Mouse (Mus musculus) heart, embryonic 16.5 days (tissue): ENCODE results near the gene Srsf7. TPM values are rescaled to one million over a fixed set of nuclear protein-coding genes. Genes with fewer than 3 reads are reported as not detected.
"Not testable (repeated sequence)": the region's sequence is repeated elsewhere in the genome, so short reads cannot be mapped to it uniquely, and the experiment has no call there.

Experiments used
- ATAC-seq: fragments of 200-750 bp; cut with Nextera tagmentation; replicated peaks from 2 replicates; pipeline ENCODE4 v1.8.0; 2017; ENCODE audit warnings: moderate number of reproducible peaks; ENCODE audit not compliant: insufficient read depth, low FRiP score; ENCODE audit errors: extremely low read depth
- H3K27ac ChIP-seq: fragments of 300-500 bp; sonication (generic); 2 replicates; pipeline ENCODE4 v1.5.1; 2014; ENCODE audit warnings: mild to moderate bottlenecking, low read length, control low read depth, moderate library complexity
- H3K27me3 ChIP-seq: fragments of 300-500 bp; sonication (generic); 2 replicates; pipeline ENCODE4 v1.6.1; 2014; ENCODE audit warnings: low read length, mixed read lengths; ENCODE audit not compliant: control insufficient read depth, insufficient read depth
- H3K36me3 ChIP-seq: fragments of 300-500 bp; sonication (generic); 2 replicates; pipeline ENCODE4 v1.6.1; 2014; ENCODE audit not compliant: control insufficient read depth, insufficient read depth
- H3K4me1 ChIP-seq: fragments of 300-500 bp; sonication (generic); 2 replicates; pipeline ENCODE4 v1.6.1; 2014; ENCODE audit warnings: low read length, mixed read lengths; ENCODE audit not compliant: control insufficient read depth, insufficient read depth
- H3K4me2 ChIP-seq: fragments of 300-500 bp; sonication (generic); 2 replicates; pipeline ENCODE4 v1.6.1; 2014; ENCODE audit warnings: low read depth, mild to moderate bottlenecking, control low read depth, low read length
- H3K4me3 ChIP-seq: fragments of 300-500 bp; sonication (generic); 2 replicates; pipeline ENCODE4 v1.5.1; 2014; ENCODE audit warnings: mild to moderate bottlenecking, control low read depth, low read length
- H3K9ac ChIP-seq: fragments of 300-500 bp; sonication (generic); 2 replicates; pipeline ENCODE4 v1.6.1; 2014; ENCODE audit warnings: low read length, control low read depth
- H3K9me3 ChIP-seq: fragments of 300-500 bp; sonication (generic); replicated peaks from 2 replicates; pipeline ENCODE4 v1.6.1; 2016; ENCODE audit warnings: low read length; ENCODE audit not compliant: control insufficient read depth
- WGBS: fragments of 180-500 bp; shearing (Covaris S2); extraction: QIAGEN DNeasy Blood & Tissue Kit; methylation state at CpG from one replicate; pipeline ENCODE4 v1.1.7; 2014; 5-methylcytosine and 5-hydroxymethylcytosine counted together
- polyA plus RNA-seq: library from polyadenylated mRNA; unstranded; fragments of >200 nt; fragmentation: Nextera tagmentation; extraction: Ambion mirVana; gene quantifications from 2 replicates; pipeline ENCODE4 v1.2.1, GENCODE M21; 2015

The Srsf7 gene
- polyA plus RNA-seq, 1 experiment from 2014 or later, result 311 TPM

GRCm38 (mm10) chr17:80178846-80179245 lies 28.3 kb downstream of the Srsf7 start:
- ATAC-seq, H3K4me1 ChIP-seq, H3K9me3 ChIP-seq, H3K4me2 ChIP-seq, H3K36me3 ChIP-seq, H3K4me3 ChIP-seq, H3K9ac ChIP-seq, H3K27ac ChIP-seq, H3K27me3 ChIP-seq: not testable (repeated sequence)
- WGBS, result 97% methylated on average over 3 of the region's 3 CpGs

DNA sequence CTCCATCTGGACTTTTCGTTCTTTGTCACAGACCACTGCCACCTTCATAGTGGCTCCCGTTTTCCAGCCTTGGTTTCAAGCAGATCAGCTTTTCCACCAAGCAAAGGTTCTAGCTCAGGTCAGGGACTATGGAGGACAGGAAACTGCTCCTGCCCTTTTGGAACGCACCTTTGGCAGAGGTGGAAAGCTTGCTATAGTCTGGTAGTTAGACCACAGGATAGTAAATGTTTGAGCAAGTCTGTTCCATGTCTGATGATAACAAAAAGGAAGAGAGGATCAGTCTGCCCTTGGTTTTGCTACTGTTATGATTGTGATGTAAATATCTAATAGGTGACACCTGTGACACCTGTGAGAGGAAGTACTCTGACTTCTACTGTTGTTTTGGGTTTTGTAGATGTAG lies 31.1 kb downstream of the Srsf7 start:
- no peak for ATAC-seq
- 86% methylated on average over 3 of the region's 3 CpGs for WGBS
- H3K4me3 ChIP-seq, result no peak overlapping the region
- H3K27ac ChIP-seq, result no peak overlapping the region
- no peaks in the 10 kb centered on the region for H3K27me3 ChIP-seq
- H3K9ac ChIP-seq, result no peak overlapping the region
- H3K9me3 ChIP-seq, result no peaks in the 10 kb centered on the region
- no peaks in the 10 kb centered on the region for H3K4me1 ChIP-seq
- no peaks in the 10 kb centered on the region for H3K36me3 ChIP-seq
- no peak overlapping the region for H3K4me2 ChIP-seq

GRCm38 (mm10) chr17:80175386-80175739 lies 31.7 kb downstream of the Srsf7 start:
- Histone ChIP-seq H3K4me3 (no peak overlapping the region), H3K36me3 (no peaks in the 10 kb centered on the region), H3K27me3 (no peaks in the 10 kb centered on the region), H3K9ac (no peak overlapping the region), H3K9me3 (no peaks in the 10 kb centered on the region), H3K4me1 (no peaks in the 10 kb centered on the region), H3K27ac (no peak overlapping the region), H3K4me2 (no peak overlapping the region)
- 76% methylated on average over 4 of the region's 4 CpGs for WGBS
- ATAC-seq, result no peak

DNA sequence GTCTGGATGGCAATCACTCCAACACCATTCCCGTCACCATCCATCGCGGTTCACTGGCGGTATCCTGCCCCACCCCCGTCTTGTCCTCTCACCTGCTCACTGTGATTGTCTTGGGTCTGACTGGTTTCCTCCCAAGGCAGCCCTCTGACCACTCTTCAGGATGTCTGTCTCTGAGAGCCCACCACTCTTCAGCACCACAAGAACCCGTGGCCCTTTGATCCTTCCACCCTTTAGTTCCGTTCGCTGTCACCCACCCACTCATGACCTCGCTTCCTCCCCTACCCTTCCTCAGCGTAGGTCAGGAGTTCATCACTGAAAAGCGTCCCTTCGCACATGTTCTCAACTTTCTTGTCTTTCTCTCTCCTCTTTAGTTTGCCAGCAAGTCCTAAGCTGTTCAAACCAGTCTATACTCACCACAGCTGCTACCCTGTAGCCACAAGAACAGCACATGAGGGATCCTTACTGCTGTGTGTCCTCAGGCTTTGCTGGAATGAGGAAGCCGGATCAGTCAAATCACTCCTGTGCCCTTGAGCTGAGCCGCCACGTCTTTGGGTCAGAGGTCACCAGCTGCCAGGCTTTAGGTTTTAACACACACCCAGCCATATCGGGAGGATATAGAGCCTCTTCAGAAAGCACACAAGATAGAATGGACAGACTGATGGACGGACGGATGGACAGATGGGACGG lies 32.3 kb downstream of the Srsf7 start:
- Histone ChIP-seq H3K4me1 (no peaks in the 10 kb centered on the region), H3K9ac (no peak overlapping the region), H3K9me3 (no peaks in the 10 kb centered on the region), H3K27me3 (no peaks in the 10 kb centered on the region), H3K36me3 (no peaks in the 10 kb centered on the region), H3K27ac (no peak overlapping the region), H3K4me3 (no peak overlapping the region), H3K4me2 (no peak overlapping the region)
- ATAC-seq, result no peak; the same call in 1 of the 2 replicates
- 56% methylated on average over 19 of the region's 19 CpGs for WGBS

DNA sequence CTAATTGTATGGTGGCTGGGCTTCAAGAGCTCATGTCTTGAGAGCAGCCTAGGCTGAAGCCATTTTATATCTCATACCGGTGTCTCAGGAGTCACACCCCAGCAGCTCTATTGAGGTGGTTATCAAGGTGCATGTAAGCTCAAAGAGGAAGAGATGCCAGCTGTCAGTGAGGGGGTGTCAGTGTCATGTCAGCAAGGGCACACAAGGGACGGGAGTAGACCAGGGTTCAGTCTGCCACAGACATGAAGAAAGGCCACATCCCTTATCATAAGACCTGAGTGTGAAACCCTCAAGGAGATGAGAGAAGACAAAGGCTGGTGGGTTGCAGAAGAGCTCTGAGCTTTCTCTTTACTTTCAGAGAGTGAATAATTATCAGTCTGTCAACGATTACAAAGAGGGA lies 33.0 kb downstream of the Srsf7 start:
- H3K27me3 ChIP-seq, result no peaks in the 10 kb centered on the region
- no peak overlapping the region for H3K4me3 ChIP-seq
- no peaks in the 10 kb centered on the region for H3K36me3 ChIP-seq
- no peak overlapping the region for H3K4me2 ChIP-seq
- H3K9me3 ChIP-seq, result no peaks in the 10 kb centered on the region
- 0 out of 2 replicates have a peak, but pooled peaks have one; percentile 21 for ATAC-seq
- no peak overlapping the region for H3K9ac ChIP-seq
- H3K27ac ChIP-seq, result no peak overlapping the region
- 53% methylated on average over 3 of the region's 3 CpGs for WGBS
- no peaks in the 10 kb centered on the region for H3K4me1 ChIP-seq

DNA sequence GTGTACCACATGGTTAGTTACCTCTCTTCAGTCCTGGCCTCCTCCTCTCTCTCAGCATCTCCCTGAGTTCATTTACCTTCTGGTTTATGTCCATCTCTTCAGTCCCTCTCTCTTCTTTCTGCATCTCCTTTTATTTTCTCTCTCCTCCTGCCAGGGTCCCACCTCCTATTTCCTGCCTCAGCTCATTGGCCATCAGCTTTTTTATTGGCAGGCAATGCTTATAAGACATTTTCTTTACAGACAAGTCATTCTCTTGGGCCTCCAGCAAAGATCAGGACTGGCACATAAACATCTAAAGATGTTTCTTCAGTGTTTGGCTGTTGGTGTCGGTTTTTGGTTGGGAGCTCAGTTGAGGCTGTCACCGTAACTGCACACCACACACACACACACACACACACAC lies 33.4 kb downstream of the Srsf7 start:
- H3K4me3 ChIP-seq, result no peak overlapping the region
- H3K9me3 ChIP-seq, result no peaks in the 10 kb centered on the region
- H3K4me1 ChIP-seq, result peaks cover under 1% of the 10 kb centered on the region; the same call in 1 of the 2 replicates
- H3K4me2 ChIP-seq, result no peak overlapping the region
- no peak overlapping the region for H3K27ac ChIP-seq
- H3K27me3 ChIP-seq, result no peaks in the 10 kb centered on the region
- no peaks in the 10 kb centered on the region for H3K36me3 ChIP-seq
- ATAC-seq, result no peak
- WGBS, result 74% methylated on average over 2 of the region's 2 CpGs
- no peak overlapping the region for H3K9ac ChIP-seq

DNA sequence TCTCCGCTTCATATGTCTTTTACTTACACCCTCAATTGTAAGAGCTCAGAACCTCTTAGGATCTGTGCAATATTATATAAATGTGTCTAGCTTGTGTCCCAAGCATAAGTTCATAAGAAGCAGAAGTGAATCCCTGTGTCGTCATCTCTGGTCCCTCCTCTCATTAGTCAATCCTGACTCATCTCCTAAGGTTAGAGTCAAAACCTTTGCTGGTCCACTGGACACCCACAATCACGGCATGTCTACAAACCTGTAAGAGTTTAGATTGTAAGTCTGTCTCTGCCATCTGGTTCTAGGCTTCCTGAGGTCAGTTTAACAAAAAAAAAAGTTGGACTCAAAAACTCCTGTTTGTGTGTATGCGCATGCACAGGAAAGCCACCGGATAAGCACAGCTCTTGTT lies 34.3 kb downstream of the Srsf7 start:
- WGBS, result 74% methylated on average over 5 of the region's 5 CpGs

DNA sequence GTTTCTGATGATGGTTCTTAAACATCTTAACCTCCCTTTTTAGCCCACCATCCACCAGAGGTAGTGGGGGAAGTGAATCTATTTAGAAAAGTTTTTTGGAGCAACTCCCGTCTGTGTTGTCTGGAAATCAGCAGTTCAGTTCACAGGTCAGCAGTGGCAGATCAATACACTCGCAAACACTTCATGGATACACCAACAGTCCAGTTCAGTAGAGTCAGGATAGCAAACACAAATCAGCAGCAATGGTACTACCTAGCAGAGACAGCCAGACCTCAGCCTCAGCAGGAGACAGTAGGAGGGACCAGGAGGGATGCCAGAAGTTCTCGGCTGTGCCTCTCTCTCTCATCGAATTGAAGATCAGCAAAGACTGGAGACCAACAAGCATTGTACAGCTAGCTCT lies 35.2 kb downstream of the Srsf7 start:
- no peak overlapping the region for H3K4me2 ChIP-seq
- no peak overlapping the region for H3K27ac ChIP-seq
- H3K4me1 ChIP-seq, result peaks cover 14% of the 10 kb centered on the region
- no peak for ATAC-seq
- no peaks in the 10 kb centered on the region for H3K27me3 ChIP-seq
- H3K9me3 ChIP-seq, result no peaks in the 10 kb centered on the region
- H3K36me3 ChIP-seq, result no peaks in the 10 kb centered on the region
- WGBS, result 87% methylated on average over 4 of the region's 4 CpGs
- no peak overlapping the region for H3K4me3 ChIP-seq
- H3K9ac ChIP-seq, result no peak overlapping the region

More for the DNA sequence above, 34.3 kb downstream of the Srsf7 start:
- Histone ChIP-seq H3K9me3 (no peaks in the 10 kb centered on the region), H3K9ac (no peak overlapping the region), H3K27me3 (no peaks in the 10 kb centered on the region), H3K4me3 (no peak overlapping the region), H3K27ac (no peak overlapping the region), H3K36me3 (no peaks in the 10 kb centered on the region), H3K4me2 (no peak overlapping the region), H3K4me1 (peaks cover 10% of the 10 kb centered on the region)
- ATAC-seq, result no peak

GRCm38 (mm10) chr17:80170951-80171350 lies 36.2 kb downstream of the Srsf7 start:
- no peak overlapping the region for H3K4me3 ChIP-seq
- ATAC-seq, result no peak
- no peaks in the 10 kb centered on the region for H3K27me3 ChIP-seq
- H3K27ac ChIP-seq, result no peak overlapping the region
- WGBS, result 81% methylated on average over 7 of the region's 7 CpGs
- H3K9ac ChIP-seq, result no peak overlapping the region
- H3K4me1 ChIP-seq, result peaks cover 15% of the 10 kb centered on the region
- no peaks in the 10 kb centered on the region for H3K9me3 ChIP-seq
- no peak overlapping the region for H3K4me2 ChIP-seq
- no peaks in the 10 kb centered on the region for H3K36me3 ChIP-seq
